ENCODE assay signal across 11 mouse cellular contexts in the genomic region with DNA sequence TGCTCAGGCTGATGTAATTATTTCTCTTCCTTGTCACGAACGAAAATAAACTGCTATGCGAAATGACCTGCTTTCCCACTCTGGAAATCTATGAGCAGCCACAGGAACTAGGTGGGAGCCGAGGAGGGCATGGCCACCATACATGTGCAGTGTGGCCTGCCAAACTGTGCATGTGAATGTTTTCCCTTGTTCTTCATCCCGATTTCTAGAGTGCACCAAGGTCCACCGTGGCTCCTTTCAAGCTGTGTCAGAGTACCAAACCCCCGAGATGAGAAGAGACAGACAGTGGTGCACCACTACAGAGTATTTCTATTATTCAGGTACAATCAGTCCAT. TPM values are rescaled to one million over a fixed set of nuclear protein-coding genes. Genes with fewer than 3 reads are reported as not detected.
A peak's percentile ranks its signal among the peaks of the same experiment; 100 is the strongest.
DNase-seq lines count a peak whose midpoint lies in the region; ATAC-seq and TF ChIP-seq lines count a peak whose summit lies in the region.
"Had no signal": no experiment of that assay in that cellular context is flagged by ENCODE, and none has a peak within 500 bp of the region (broad histone marks: within the 10 kb centered on the region; RNA-seq: fewer than 3 reads in every experiment).

No protein-coding gene starts in this region.

- peak overlapping the region; percentile 72 for H3K4me3 ChIP-seq in left cerebral cortex, adult 2 months
- H3K4me3 ChIP-seq in embryonic facial prominence, embryonic 10.5 days = peak overlapping the region; percentile 50
- peak overlapping the region; percentile 42 for H3K4me3 ChIP-seq in forebrain, embryonic 14.5 days (ENCODE audit: low read depth, low read length)
- H3K4me3 ChIP-seq in midbrain, embryonic 15.5 days = peak overlapping the region; percentile 54

- H3K4me2 ChIP-seq in forebrain, embryonic 14.5 days (ENCODE audit: low read length) = peak overlapping the region; percentile 69
- peak overlapping the region; percentile 67 for H3K4me2 ChIP-seq in midbrain, embryonic 15.5 days

- peak overlapping the region; percentile 98 for H3K27ac ChIP-seq in left cerebral cortex, adult 2 months
- H3K27ac ChIP-seq in embryonic facial prominence, embryonic 10.5 days (replicated peaks) = no peak overlapping the region
- H3K27ac ChIP-seq in forebrain, embryonic 14.5 days (ENCODE audit: low read depth, low read length) = no peak overlapping the region
- H3K27ac ChIP-seq in midbrain, embryonic 15.5 days = peak overlapping the region; percentile 85

- H3K9ac ChIP-seq in forebrain, embryonic 14.5 days (ENCODE audit: low read length) = peak overlapping the region; percentile 56; the same call in 1 of the 2 replicates
- H3K9ac ChIP-seq in midbrain, embryonic 15.5 days = 0 out of 2 replicates have a peak overlapping the region, but pooled peaks have one; percentile 25

- WGBS in embryonic facial prominence, embryonic 10.5 days = 12% methylated on average over 7 of the region's 7 CpGs
- WGBS in forebrain, embryonic 14.5 days = 12% methylated on average over 7 of the region's 7 CpGs
- 12% methylated on average over 7 of the region's 7 CpGs for WGBS in midbrain, embryonic 15.5 days

- peak in 1 of 2 experiments; percentile 26 for DNase-seq in left cerebral cortex, adult 2 months (ENCODE audit: extremely low spot score in 1 of 2, low spot score in 2 of 2)
- no peak for DNase-seq in left cerebral cortex, adult 9 months (ENCODE audit: low spot score in 2 of 2)
- no peak for DNase-seq in embryonic facial prominence, embryonic 10.5 days (ENCODE audit: low spot score)
- no peak for DNase-seq in forebrain, embryonic 14.5 days (ENCODE audit: low spot score)
- no peak for DNase-seq in kidney, adult 9 months
- DNase-seq in thymus, postnatal 25 days = no peak
- DNase-seq: kidney, adult 8-10 months; lung, adult 18-20 months had no signal

- no peaks in the 10 kb centered on the region for H3K9me3 ChIP-seq in embryonic facial prominence, embryonic 10.5 days
- no peaks in the 10 kb centered on the region for H3K9me3 ChIP-seq in forebrain, embryonic 14.5 days (replicated peaks; ENCODE audit: control insufficient read depth, low read length)
- no peaks in the 10 kb centered on the region for H3K9me3 ChIP-seq in midbrain, embryonic 15.5 days

- peak; percentile 36 for ATAC-seq in forebrain, embryonic 14.5 days
- ATAC-seq in midbrain, embryonic 15.5 days (replicated peaks) = peak; percentile 72
- ATAC-seq: Patski had no signal

- no peak for TF ChIP-seq CTCF in left cerebral cortex, adult 2 months (IDR thresholded peaks at IDR 0.05)

- peaks cover 36% of the 10 kb centered on the region for H3K27me3 ChIP-seq in embryonic facial prominence, embryonic 10.5 days (replicated peaks; ENCODE audit: low read depth, poor library complexity, severe bottlenecking)
- 0 out of 2 replicates have a peak, but pooled peaks cover 10% of the 10 kb centered on the region for H3K27me3 ChIP-seq in forebrain, embryonic 14.5 days (replicated peaks; ENCODE audit: control insufficient read depth, insufficient read depth, low read length)
- H3K27me3 ChIP-seq in midbrain, embryonic 15.5 days (replicated peaks) = no peaks in the 10 kb centered on the region

- H3K36me3 ChIP-seq in embryonic facial prominence, embryonic 10.5 days (replicated peaks) = no peaks in the 10 kb centered on the region
- no peaks in the 10 kb centered on the region for H3K36me3 ChIP-seq in forebrain, embryonic 14.5 days (ENCODE audit: control insufficient read depth, insufficient read depth, low read length)
- no peaks in the 10 kb centered on the region for H3K36me3 ChIP-seq in midbrain, embryonic 15.5 days (replicated peaks)

- intact Hi-C loops in left cerebral cortex, adult 2 months (cut with DNase I) = no loop called here

- peaks cover 12% of the 10 kb centered on the region for H3K4me1 ChIP-seq in embryonic facial prominence, embryonic 10.5 days
- no peaks in the 10 kb centered on the region for H3K4me1 ChIP-seq in forebrain, embryonic 14.5 days (ENCODE audit: control insufficient read depth, insufficient read depth, low read length)
- H3K4me1 ChIP-seq in midbrain, embryonic 15.5 days = peaks cover 8% of the 10 kb centered on the region; the same call in 1 of the 2 replicates

RNA-seq across cellular contexts. Expression of gene Cyp4x1, which starts 0.2 kb away (rescaled TPM):
- 10 to 100 TPM; 12.7 to 14.6 TPM for total RNA-seq in left cerebral cortex, adult 2 months (2021)
- polyA plus RNA-seq in embryonic facial prominence, embryonic 10.5 days (2016; fragmentation: Nextera tagmentation; extraction: Ambion mirVana) = 0.24 and 0.25 TPM in 2 replicates
- 2.5 and 4.0 TPM in 2 replicates for polyA plus RNA-seq in forebrain, embryonic 14.5 days (2014; fragmentation: Nextera tagmentation; extraction: Ambion mirVana)
- 10.7 and 11.0 TPM in 2 replicates for polyA plus RNA-seq in midbrain, embryonic 15.5 days (2015; fragmentation: Nextera tagmentation; extraction: Ambion mirVana)
- total RNA-seq: neutrophil, adult 5-6 weeks had no signal
- polyA plus RNA-seq: Patski had no signal

RNA-seq across cellular contexts. Expression of gene Pdzk1ip1, which starts 45.8 kb away (rescaled TPM):
- under 1 TPM in 1 of 2 experiments, not detected in 1; 0.75 TPM for total RNA-seq in left cerebral cortex, adult 2 months (2021)
- polyA plus RNA-seq in embryonic facial prominence, embryonic 10.5 days (2016; fragmentation: Nextera tagmentation; extraction: Ambion mirVana) = 6.3 and 6.7 TPM in 2 replicates
- 0.65 and 0.70 TPM in 2 replicates for polyA plus RNA-seq in forebrain, embryonic 14.5 days (2014; fragmentation: Nextera tagmentation; extraction: Ambion mirVana)
- polyA plus RNA-seq in midbrain, embryonic 15.5 days (2015; fragmentation: Nextera tagmentation; extraction: Ambion mirVana) = 3.0 and 3.8 TPM in 2 replicates

Comparison
In these comparisons a context has a peak if more than half of its experiments do, and no peak if none do; other contexts are left out.
1. H3K27ac ChIP-seq: peak in left cerebral cortex, adult 2 months (single experiment) and midbrain, embryonic 15.5 days (single experiment); none in embryonic facial prominence, embryonic 10.5 days (single experiment) and forebrain, embryonic 14.5 days (single experiment).
2. Peak in every context shown above with its lines, with median percentiles within 50 percentile points of each other: H3K4me3 ChIP-seq.